Mouse (Mus musculus) stomach, embryonic 14.5 days (tissue): Measurements from ENCODE around the gene Hs3st3a1. TPM values are rescaled to one million over a fixed set of nuclear protein-coding genes. Genes with fewer than 3 reads are reported as not detected.

ENCODE experiments used
- ATAC-seq: fragments of 200-750 bp; cut with Nextera tagmentation; 2 replicates; pipeline ENCODE4 v1.8.0; 2017; ENCODE audit warnings: low read depth, moderate TSS enrichment; ENCODE audit not compliant: insufficient number of reproducible peaks, insufficient read depth, low FRiP score
- H3K27ac ChIP-seq: fragments of 300-500 bp; sonication (generic); 2 replicates; pipeline ENCODE4 v1.5.1; 2014; ENCODE audit warnings: mild to moderate bottlenecking, low read length, moderate library complexity, mixed read lengths
- H3K27me3 ChIP-seq: fragments of 300-500 bp; sonication (generic); 2 replicates; pipeline ENCODE4 v1.6.1; 2014; ENCODE audit warnings: low read length, control low read depth, mixed read lengths; ENCODE audit not compliant: control insufficient read depth, insufficient read depth
- H3K36me3 ChIP-seq: fragments of 300-500 bp; sonication (generic); 2 replicates; pipeline ENCODE4 v1.6.1; 2014; ENCODE audit warnings: mild to moderate bottlenecking, control low read depth, low read length, moderate library complexity, mixed read lengths; ENCODE audit not compliant: control insufficient read depth, insufficient read depth
- H3K4me1 ChIP-seq: fragments of 300-500 bp; sonication (generic); 2 replicates; pipeline ENCODE4 v1.6.1; 2014; ENCODE audit warnings: low read length, control low read depth, mixed read lengths; ENCODE audit not compliant: control insufficient read depth, insufficient read depth
- H3K4me2 ChIP-seq: fragments of 300-500 bp; sonication (generic); replicated peaks from 2 replicates; pipeline ENCODE4 v1.6.1; 2014; ENCODE audit warnings: low read depth, low read length, control low read depth
- H3K4me3 ChIP-seq: fragments of 300-500 bp; sonication (generic); 2 replicates; pipeline ENCODE4 v1.5.1; 2014; ENCODE audit warnings: low read depth, low read length, control low read depth
- H3K9ac ChIP-seq: fragments of 300-500 bp; sonication (generic); replicated peaks from 2 replicates; pipeline ENCODE4 v1.6.1; 2014; ENCODE audit warnings: low read depth, mild to moderate bottlenecking, control low read depth, low read length, moderate library complexity, mixed read lengths
- H3K9me3 ChIP-seq: fragments of 300-500 bp; sonication (generic); 2 replicates; pipeline ENCODE4 v1.6.1; 2016; ENCODE audit warnings: low read depth, low read length, control low read depth; ENCODE audit not compliant: control insufficient read depth
- WGBS: fragments of 180-500 bp; shearing (Covaris S2); extraction: QIAGEN DNeasy Blood & Tissue Kit; methylation state at CpG from one replicate; pipeline ENCODE4 v1.1.7; 2014; 5-methylcytosine and 5-hydroxymethylcytosine counted together
- polyA plus RNA-seq: library from polyadenylated mRNA; unstranded; fragments of >200 nt; fragmentation: Nextera tagmentation; extraction: Ambion mirVana; gene quantifications from 2 replicates; pipeline ENCODE4 v1.2.1, GENCODE M21; 2014

The Hs3st3a1 gene
- polyA plus RNA-seq, result 3.2 and 3.4 TPM in 2 replicates

DNA sequence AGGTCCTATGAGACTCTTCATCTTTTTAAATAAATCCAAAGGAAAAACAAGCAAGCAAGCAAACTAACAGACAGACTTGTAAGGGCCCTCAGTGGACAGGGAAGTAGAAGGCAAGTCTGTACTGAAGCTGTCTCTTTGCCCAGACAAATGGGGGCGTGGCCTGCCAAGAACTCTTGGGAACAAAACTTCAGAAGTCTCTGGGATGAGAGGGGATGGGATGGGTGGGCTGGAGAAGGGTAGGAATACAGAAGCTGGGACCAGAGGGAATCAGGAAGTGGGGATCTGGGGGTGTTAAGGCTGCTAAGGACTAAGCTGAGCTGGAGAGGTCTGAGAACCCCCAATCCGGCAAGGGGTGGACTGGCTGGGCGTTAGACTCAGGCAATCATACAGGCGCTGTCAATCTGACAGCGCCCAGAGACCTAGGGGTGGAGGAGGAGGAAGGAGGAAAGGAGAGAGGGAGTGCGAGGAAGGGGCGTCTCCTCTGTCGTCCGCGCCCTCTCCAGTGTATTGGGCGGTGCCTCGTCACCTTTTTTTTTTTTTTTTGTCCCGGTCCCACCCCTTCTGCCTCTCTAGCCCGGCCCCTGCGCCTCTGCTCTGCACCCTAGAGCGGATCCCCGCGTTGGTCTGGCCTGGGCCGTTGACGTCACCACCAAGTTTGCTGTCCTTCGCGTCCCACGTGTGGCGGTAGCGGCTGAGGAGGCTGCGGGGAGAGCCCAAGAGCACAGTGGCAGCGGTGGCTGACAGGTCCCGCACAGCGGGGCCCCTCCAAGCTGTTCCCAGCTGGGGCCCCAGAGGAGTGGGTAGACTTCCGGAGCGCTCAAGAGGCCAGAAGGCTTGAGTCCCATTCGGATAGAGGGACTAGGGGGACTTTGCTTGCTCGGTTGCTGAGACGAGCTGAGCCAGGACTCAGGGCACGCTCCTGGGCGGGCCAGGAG is at the start of gene Hs3st3a1:
Gene Hs3st3a1, plus strand, starts transcription at position 722 of the 935 bp plus-strand sequence.
- Histone ChIP-seq H3K4me2 (peak within 1 kb of the TSS; percentile 62), H3K9ac (peak within 1 kb of the TSS; percentile 77), H3K36me3 (no peaks in the 10 kb centered on the region), H3K4me3 (peak within 1 kb of the TSS; percentile 67), H3K9me3 (no peaks in the 10 kb centered on the region), H3K27me3 (no peaks in the 10 kb centered on the region), H3K27ac (peak within 1 kb of the TSS; percentile 81), H3K4me1 (peaks cover 8% of the 10 kb centered on the region; the same call in 1 of the 2 replicates)
- WGBS, result under 1% methylated on average over 34 of the region's 36 CpGs
- peak; percentile 94 for ATAC-seq

- Histone ChIP-seq H3K4me1 (no peaks in the 10 kb centered on the region), H3K4me2 (no peak overlapping the region), H3K4me3 (no peak overlapping the region), H3K9ac (no peak overlapping the region), H3K36me3 (no peaks in the 10 kb centered on the region), H3K27ac (no peak overlapping the region), H3K9me3 (no peaks in the 10 kb centered on the region), H3K27me3 (no peaks in the 10 kb centered on the region)
- no peak for ATAC-seq
- 83% methylated on average over 4 of the region's 4 CpGs for WGBS
These were observed 48.8 kb upstream of the Hs3st3a1 start for GRCm38 (mm10) chr11:64386333-64386732.

- no peak overlapping the region for H3K4me2 ChIP-seq
- 18% methylated on average over 7 of the region's 7 CpGs for WGBS
- no peak for ATAC-seq
- no peak overlapping the region for H3K27ac ChIP-seq
- no peaks in the 10 kb centered on the region for H3K9me3 ChIP-seq
- H3K27me3 ChIP-seq, result no peaks in the 10 kb centered on the region
- H3K4me1 ChIP-seq, result no peaks in the 10 kb centered on the region
- H3K36me3 ChIP-seq, result no peaks in the 10 kb centered on the region
- no peak overlapping the region for H3K4me3 ChIP-seq
- H3K9ac ChIP-seq, result no peak overlapping the region
These were observed 38.7 kb upstream of the Hs3st3a1 start for GRCm38 (mm10) chr11:64396331-64396881.

DNA sequence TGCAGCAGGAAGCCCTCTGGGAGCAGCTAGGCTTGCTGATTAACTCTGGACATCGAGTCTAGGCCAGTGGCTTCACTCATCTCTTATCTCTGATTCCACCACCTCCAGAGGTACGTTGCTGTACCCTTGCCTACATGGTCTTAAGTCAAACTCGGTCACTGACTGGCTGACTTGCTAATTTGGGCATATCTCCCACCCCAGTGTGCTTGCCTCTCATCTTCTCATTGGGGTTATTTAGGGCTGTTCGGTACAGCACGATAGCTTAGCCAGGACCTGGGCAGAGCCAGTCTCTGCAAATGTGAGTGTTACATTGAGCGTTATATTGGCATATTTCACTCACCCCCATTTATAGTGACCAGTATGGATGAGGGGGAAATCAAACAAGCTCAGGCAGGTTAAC is 38.2 kb upstream of the Hs3st3a1 start:
- 66% methylated on average over 6 of the region's 6 CpGs for WGBS
- H3K4me2 ChIP-seq, result no peak overlapping the region

DNA sequence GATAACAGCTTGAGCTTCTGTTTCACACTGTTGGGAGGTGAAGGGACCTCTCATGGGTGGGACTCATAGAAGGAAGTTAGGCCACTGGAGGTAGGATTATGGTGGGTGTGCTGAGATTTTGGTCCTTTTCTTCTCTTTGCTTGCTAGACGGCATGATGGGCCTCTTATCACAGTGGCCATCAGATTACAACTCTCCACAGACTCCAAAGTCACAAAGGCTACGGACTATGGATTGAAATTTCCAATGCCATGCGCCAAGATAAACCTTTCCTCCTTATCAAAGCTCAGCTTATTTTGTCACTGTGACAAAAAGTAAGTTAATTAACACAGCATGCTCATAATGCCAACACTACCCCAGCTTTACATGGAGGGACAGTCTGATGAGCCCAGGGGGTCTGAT is 37.5 kb upstream of the Hs3st3a1 start:
- 73% methylated on average over 3 of the region's 3 CpGs for WGBS

More for the DNA sequence above, 38.2 kb upstream of the Hs3st3a1 start:
- Histone ChIP-seq H3K27ac (no peak overlapping the region), H3K9me3 (no peaks in the 10 kb centered on the region), H3K4me1 (no peaks in the 10 kb centered on the region), H3K4me3 (no peak overlapping the region), H3K36me3 (no peaks in the 10 kb centered on the region), H3K9ac (no peak overlapping the region), H3K27me3 (no peaks in the 10 kb centered on the region)
- ATAC-seq, result no peak

GRCm38 (mm10) chr11:64400534-64401093 is 34.5 kb upstream of the Hs3st3a1 start:
- WGBS, result 65% methylated on average over 6 of the region's 6 CpGs
- H3K4me1 ChIP-seq, result no peaks in the 10 kb centered on the region
- no peaks in the 10 kb centered on the region for H3K9me3 ChIP-seq
- H3K4me3 ChIP-seq, result no peak overlapping the region
- ATAC-seq, result no peak
- H3K27me3 ChIP-seq, result no peaks in the 10 kb centered on the region
- no peaks in the 10 kb centered on the region for H3K36me3 ChIP-seq
- H3K4me2 ChIP-seq, result no peak overlapping the region
- no peak overlapping the region for H3K27ac ChIP-seq
- no peak overlapping the region for H3K9ac ChIP-seq

More for the DNA sequence above, 37.5 kb upstream of the Hs3st3a1 start:
- H3K27ac ChIP-seq, result no peak overlapping the region
- H3K36me3 ChIP-seq, result no peaks in the 10 kb centered on the region
- H3K9me3 ChIP-seq, result no peaks in the 10 kb centered on the region
- no peak overlapping the region for H3K4me2 ChIP-seq
- H3K4me3 ChIP-seq, result no peak overlapping the region
- H3K9ac ChIP-seq, result no peak overlapping the region
- H3K27me3 ChIP-seq, result no peaks in the 10 kb centered on the region
- no peaks in the 10 kb centered on the region for H3K4me1 ChIP-seq
- no peak for ATAC-seq

- no peak overlapping the region for H3K4me2 ChIP-seq
- no peak overlapping the region for H3K9ac ChIP-seq
- no peak overlapping the region for H3K4me3 ChIP-seq
- ATAC-seq, result no peak
- no peak overlapping the region for H3K27ac ChIP-seq
- no peaks in the 10 kb centered on the region for H3K36me3 ChIP-seq
- H3K27me3 ChIP-seq, result no peaks in the 10 kb centered on the region
- H3K4me1 ChIP-seq, result no peaks in the 10 kb centered on the region
- peaks cover 3% of the 10 kb centered on the region; the same call in 1 of the 2 replicates for H3K9me3 ChIP-seq
- WGBS, result 73% methylated on average over 1 of the region's 1 CpGs
These were observed 16.2 kb upstream of the Hs3st3a1 start for GRCm38 (mm10) chr11:64418969-64419368.

DNA sequence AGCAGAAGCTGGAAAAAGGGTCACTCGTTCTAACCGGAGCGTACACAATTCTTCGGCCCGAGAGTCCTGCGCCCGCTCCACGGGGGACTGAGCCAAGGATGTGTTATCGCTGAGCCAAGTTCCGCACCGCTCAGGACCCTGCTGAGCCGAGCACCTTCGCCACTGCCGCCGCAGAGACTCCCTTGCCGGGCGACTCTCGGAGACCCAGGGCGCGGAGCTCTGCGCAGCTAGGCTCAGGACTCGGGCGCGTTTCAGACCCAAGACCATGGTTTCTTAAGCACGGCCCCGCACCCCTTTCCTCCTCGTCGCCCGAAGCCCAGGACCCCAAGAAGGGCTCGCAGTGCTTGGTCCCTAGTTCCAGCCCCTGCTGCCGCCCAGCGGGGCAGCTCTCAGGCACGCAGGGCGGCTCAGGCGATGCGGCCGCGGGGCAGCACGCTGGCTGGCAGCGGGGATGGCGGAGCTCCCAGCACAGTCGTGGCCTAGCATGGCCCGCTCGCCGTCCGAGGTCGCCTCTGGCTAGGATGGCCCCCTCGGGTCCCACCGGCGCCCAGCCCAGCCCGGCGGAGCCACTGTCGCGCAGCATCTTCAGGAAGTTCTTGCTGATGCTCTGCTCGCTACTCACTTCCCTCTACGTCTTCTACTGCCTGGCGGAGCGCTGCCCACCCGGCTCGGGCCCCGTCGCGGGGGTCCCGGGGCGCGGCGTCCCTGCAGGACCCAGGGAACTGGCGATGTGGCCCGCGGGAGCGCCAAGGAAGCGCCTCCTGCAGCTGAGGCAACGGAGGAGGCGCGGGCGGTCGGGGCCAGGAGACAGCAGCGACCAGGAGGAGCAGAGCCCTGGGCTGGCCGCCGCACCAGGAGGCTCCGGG is 647 bp downstream of the Hs3st3a1 start:
- H3K4me1 ChIP-seq, result peaks cover 8% of the 10 kb centered on the region; the same call in 1 of the 2 replicates
- peak overlapping the region; percentile 81 for H3K27ac ChIP-seq
- H3K4me2 ChIP-seq, result peak overlapping the region; percentile 62
- H3K36me3 ChIP-seq, result no peaks in the 10 kb centered on the region
- no peaks in the 10 kb centered on the region for H3K27me3 ChIP-seq
- H3K9me3 ChIP-seq, result no peaks in the 10 kb centered on the region
- peak; percentile 68 for ATAC-seq
- peak overlapping the region; percentile 77 for H3K9ac ChIP-seq
- H3K4me3 ChIP-seq, result peak overlapping the region; percentile 67
- under 1% methylated on average over 81 of the region's 81 CpGs for WGBS
